Mouse (Mus musculus): ENCODE data around the gene Tom1. TPM values are rescaled to one million over a fixed set of nuclear protein-coding genes. Genes with fewer than 3 reads are reported as not detected.

The Tom1 gene
- total RNA-seq, 2 experiments from 2014 or later, result 45.9 to 49.7 TPM

- TF ChIP-seq CTCF (IDR thresholded peaks at IDR 0.05), result no peak
- H3K27ac ChIP-seq, result peak within 1 kb of the TSS; percentile 91
- intact Hi-C loops (cut with DNase I), result loop anchor here (2.0 to 5.0 kb wide), 2 partner anchors 77 to 115 kb away; partner anchors contain the start of gene Tom1
- DNase-seq, result peak; percentile 99
- peak within 1 kb of the TSS; percentile 79 for H3K4me3 ChIP-seq
Observed at GRCm38 (mm10) chr8:75109236-75109967, 75.9 kb downstream of the Tom1 start, which contains the start of gene Mcm5. Mcm5 (plus strand) TSS chr8:75109569.

- no peak overlapping the region for H3K27ac ChIP-seq
- intact Hi-C loops (cut with DNase I), result no loop called here
- no peak for TF ChIP-seq CTCF (IDR thresholded peaks at IDR 0.05)
- no peak for DNase-seq
- peak overlapping the region; percentile 79 for H3K4me3 ChIP-seq
Observed at GRCm38 (mm10) chr8:75110093-75110492, 76.6 kb downstream of the Tom1 start.

GRCm38 (mm10) chr8:75118505-75118904 lies 85.0 kb downstream of the Tom1 start:
- intact Hi-C loops (cut with DNase I), result no loop called here
- no peak overlapping the region for H3K27ac ChIP-seq
- no peak for TF ChIP-seq CTCF (IDR thresholded peaks at IDR 0.05)
- DNase-seq, result no peak
- H3K4me3 ChIP-seq, result no peak overlapping the region

- intact Hi-C loops (cut with DNase I), result no loop called here
- no peak overlapping the region for H3K4me3 ChIP-seq
- H3K27ac ChIP-seq, result no peak overlapping the region
- no peak for TF ChIP-seq CTCF (IDR thresholded peaks at IDR 0.05)
- no peak for DNase-seq
Observed at GRCm38 (mm10) chr8:75119287-75119686, 85.8 kb downstream of the Tom1 start.

Other genes with a start within 250 kb of the Tom1 start
- not detected for gene Isx, start 160.5 kb upstream of the Tom1 start, total RNA-seq (2021)
- 1 to 10 TPM; 8.3 to 9.9 TPM for gene Hmgxb4, start 40.3 kb upstream of the Tom1 start, total RNA-seq (2021)
- 1 to 10 TPM; 5.8 to 7.4 TPM for gene Hmox1, start 59.9 kb downstream of the Tom1 start, total RNA-seq (2021)
- gene Mcm5, start 75.9 kb downstream of the Tom1 start, total RNA-seq (2021), result 1 to 10 TPM in 1 of 2 experiments, under 1 TPM in 1; 0.89 to 1.1 TPM
- gene Rasd2, start 180.2 kb downstream of the Tom1 start, total RNA-seq (2021), result 10 to 100 TPM; 23.7 to 46.3 TPM